Mouse (Mus musculus) cerebellum, adult 2 months (tissue): ENCODE measurements at regions not wholly inside any gene's neighbourhood (a gene's known extent, or its start where the extent isn't known, plus 50 kb on each side); places are given as distances from the start of the nearest gene placed in this dataset.
A peak's percentile ranks its signal among the peaks of the same experiment; 100 is the strongest.
"Not testable (repeated sequence)": the region's sequence is repeated elsewhere in the genome, so short reads cannot be mapped to it uniquely, and the experiment has no call there.

ENCODE experiments used
- DNase-seq, 2 experiments: peaks; one replicate each; pipeline ENCODE4 v3.0.0; 2021
- H3K27ac ChIP-seq: fragments of 200-500 bp; 2 replicates; pipeline ENCODE4 v1.5.1; 2012; ENCODE audit warnings: low read length, control low read depth, inconsistent platforms; ENCODE audit not compliant: insufficient read depth
- H3K27me3 ChIP-seq: fragments of 200-500 bp; 2 replicates; pipeline ENCODE4 v1.6.1; 2012; ENCODE audit warnings: inconsistent platforms, mild to moderate bottlenecking, low read length, moderate library complexity; ENCODE audit not compliant: control insufficient read depth, insufficient read depth
- H3K4me1 ChIP-seq: fragments of 200-500 bp; 2 replicates; pipeline ENCODE4 v1.6.1; 2011; ENCODE audit warnings: low read length; ENCODE audit not compliant: control insufficient read depth, insufficient read depth
- H3K4me3 ChIP-seq: fragments of 200-500 bp; replicated peaks from 2 replicates; pipeline ENCODE3; 2011; ENCODE audit warnings: mild to moderate bottlenecking, low read depth, low read length, control low read depth; ENCODE audit not compliant: insufficient read depth
- CTCF ChIP-seq: fragments of 200-500 bp; IDR thresholded peaks from 2 replicates; pipeline ENCODE4 v1.5.1; 2011; ENCODE audit warnings: low read depth, mild to moderate bottlenecking, control low read depth, low read length, moderate library complexity, borderline replicate concordance; ENCODE audit not compliant: insufficient read depth
- POLR2A ChIP-seq: fragments of 200-500 bp; IDR thresholded peaks from 2 replicates; pipeline ENCODE4 v1.6.1; 2011; ENCODE audit warnings: low read length, control low read depth, borderline replicate concordance; ENCODE audit not compliant: insufficient read depth
- WGBS: fragments of 180-500 bp; shearing (Covaris S2); methylation state at CpG from one replicate; pipeline ENCODE4 v1.1.7; 2018; 5-methylcytosine and 5-hydroxymethylcytosine counted together

DNA sequence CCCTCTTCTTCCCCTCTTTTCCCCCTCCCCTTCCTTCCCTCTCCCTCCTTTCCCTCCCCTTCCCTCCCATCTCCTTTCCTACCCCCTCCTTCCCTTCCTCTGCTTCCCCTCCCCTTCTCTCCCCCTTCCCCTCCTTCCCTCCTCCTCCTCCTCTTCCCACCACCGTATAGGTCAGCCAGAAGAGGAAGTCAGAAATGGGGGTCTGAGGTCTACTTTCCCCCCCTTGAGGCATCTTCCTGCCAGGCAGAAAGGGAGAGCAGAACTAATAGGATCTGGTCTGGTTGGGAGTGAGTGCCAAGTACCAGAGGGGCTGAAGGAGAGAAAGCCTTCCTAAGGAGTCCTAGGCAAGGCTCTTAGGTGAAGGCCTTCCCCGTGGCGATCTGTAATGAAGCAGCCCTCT is 114.8 kb upstream of the Kcng1 start:
- Histone ChIP-seq H3K4me1 (no peaks in the 10 kb centered on the region), H3K4me3 (no peak overlapping the region), H3K27ac (no peak overlapping the region), H3K27me3 (no peaks in the 10 kb centered on the region)
- TF ChIP-seq POLR2A (no peak), CTCF (no peak)
- 58% methylated on average over 3 of the region's 3 CpGs for WGBS
- no peak for DNase-seq

GRCm38 (mm10) chr2:168393341-168393740 is 111.8 kb upstream of the Kcng1 start:
- H3K4me1 ChIP-seq: no peaks in the 10 kb centered on the region
- DNase-seq: no peak
- H3K4me3 ChIP-seq: no peak overlapping the region
- no peak overlapping the region for H3K27ac ChIP-seq
- no peaks in the 10 kb centered on the region for H3K27me3 ChIP-seq
- 84% methylated on average over 18 of the region's 18 CpGs for WGBS
- no peak for TF ChIP-seq POLR2A
- no peak for TF ChIP-seq CTCF

DNA sequence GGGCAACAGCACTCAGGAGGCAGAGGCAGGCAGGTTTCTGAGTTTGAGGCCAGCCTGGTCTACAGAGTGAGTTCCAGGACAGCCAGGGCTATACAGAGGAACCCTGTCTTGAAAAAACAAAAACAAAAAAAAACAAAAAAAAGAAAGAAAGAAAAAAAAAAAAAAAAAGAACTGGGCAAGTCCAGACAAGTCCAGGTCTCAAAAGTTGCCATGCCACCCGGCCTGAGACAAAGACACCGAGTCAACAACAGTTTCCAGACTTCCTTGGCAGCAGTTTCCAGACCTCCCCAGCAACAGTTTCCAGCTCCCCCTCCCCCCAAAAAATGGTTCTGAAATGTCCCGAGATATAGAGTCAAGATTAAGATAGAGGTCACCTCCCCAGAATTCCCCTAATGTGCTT is 110.6 kb upstream of the Kcng1 start:
- WGBS: 85% methylated on average over 3 of the region's 3 CpGs
- H3K27ac ChIP-seq, H3K4me1 ChIP-seq, H3K4me3 ChIP-seq, H3K27me3 ChIP-seq, DNase-seq: not testable (repeated sequence)

DNA sequence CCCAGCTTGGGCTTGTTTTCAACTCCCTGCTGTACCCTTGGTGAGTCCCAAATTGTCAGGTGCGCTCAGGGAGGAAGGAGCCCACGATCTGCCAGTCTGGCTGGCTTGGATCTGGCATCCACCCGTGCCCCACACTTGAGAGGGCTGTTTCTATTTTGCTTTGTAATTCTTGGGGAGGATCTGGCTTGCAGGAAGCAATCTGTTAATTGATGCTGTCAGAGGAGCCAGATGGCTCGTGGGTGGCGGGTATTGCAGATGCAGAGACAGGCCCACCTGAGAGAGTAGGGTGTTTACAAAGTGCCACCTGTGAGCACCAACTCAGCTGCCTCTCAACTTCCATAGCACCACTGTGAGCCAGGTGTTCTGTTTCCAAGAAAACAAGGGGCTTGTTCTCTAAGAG is 99.1 kb upstream of the Kcng1 start:
- Histone ChIP-seq H3K4me1 (peaks cover 8% of the 10 kb centered on the region; the same call in 1 of the 2 replicates), H3K27me3 (no peaks in the 10 kb centered on the region; the same call in 1 of the 2 replicates), H3K4me3 (no peak overlapping the region), H3K27ac (no peak overlapping the region)
- peak in 1 of 2 experiments; percentile 15 for DNase-seq
- 17% methylated on average over 5 of the region's 5 CpGs for WGBS
- TF ChIP-seq CTCF: no peak
- TF ChIP-seq POLR2A: no peak

DNA sequence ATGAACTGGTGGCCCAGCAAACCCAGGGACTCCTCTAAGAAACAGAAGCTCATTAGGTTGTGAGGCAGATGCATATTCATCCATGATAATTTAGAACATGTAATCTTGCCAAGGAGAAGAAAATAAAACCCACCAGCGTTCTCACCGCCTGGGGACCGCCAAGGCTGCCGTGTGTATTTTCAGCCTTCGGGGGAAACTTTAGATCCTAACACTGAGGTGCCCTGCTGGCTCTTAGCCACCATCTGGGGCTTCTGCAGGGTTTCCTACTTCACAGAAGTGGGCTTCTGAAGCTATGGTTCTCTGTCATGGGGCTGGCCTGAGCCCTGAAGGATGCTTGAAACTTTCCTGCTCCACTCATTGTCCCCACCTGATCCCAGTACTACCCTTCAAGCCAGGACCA is 90.8 kb upstream of the Kcng1 start:
- Histone ChIP-seq H3K4me3 (no peak overlapping the region), H3K4me1 (no peaks in the 10 kb centered on the region), H3K27ac (no peak overlapping the region), H3K27me3 (no peaks in the 10 kb centered on the region)
- DNase-seq: no peak
- 80% methylated on average over 5 of the region's 5 CpGs for WGBS
- no peak for TF ChIP-seq POLR2A
- no peak for TF ChIP-seq CTCF

- H3K4me3 ChIP-seq: no peak overlapping the region
- no peaks in the 10 kb centered on the region for H3K27me3 ChIP-seq
- no peak overlapping the region for H3K27ac ChIP-seq
- WGBS: 52% methylated on average over 3 of the region's 3 CpGs
- DNase-seq: no peak
- TF ChIP-seq POLR2A (no peak), CTCF (no peak)
- no peaks in the 10 kb centered on the region for H3K4me1 ChIP-seq
Observed at GRCm38 (mm10) chr2:168371245-168371644, 89.7 kb upstream of the Kcng1 start.

DNA sequence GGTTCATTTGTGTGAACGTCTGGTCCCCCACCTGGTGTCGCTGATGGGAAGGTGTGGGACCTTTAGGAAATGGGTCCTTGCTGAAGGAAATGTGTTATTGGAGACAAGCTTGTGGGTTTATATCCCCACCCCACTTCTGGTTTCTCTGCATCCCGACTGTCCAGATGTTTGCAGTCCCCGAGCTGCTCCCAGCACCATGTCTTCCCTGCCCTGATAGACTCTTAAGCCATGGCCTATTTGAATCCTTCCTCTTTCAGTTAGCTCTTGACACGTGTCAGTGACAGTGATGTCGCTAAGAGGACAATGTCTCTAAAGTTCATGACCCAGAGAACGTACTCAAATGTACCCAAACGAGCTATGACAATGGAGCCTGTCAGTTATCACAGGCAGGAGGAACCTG is 77.7 kb upstream of the Kcng1 start:
- no peak for DNase-seq
- H3K4me1 ChIP-seq: no peaks in the 10 kb centered on the region
- H3K27ac ChIP-seq: no peak overlapping the region
- TF ChIP-seq CTCF (no peak), POLR2A (no peak)
- H3K4me3 ChIP-seq: no peak overlapping the region
- 76% methylated on average over 8 of the region's 8 CpGs for WGBS
- no peaks in the 10 kb centered on the region for H3K27me3 ChIP-seq

DNA sequence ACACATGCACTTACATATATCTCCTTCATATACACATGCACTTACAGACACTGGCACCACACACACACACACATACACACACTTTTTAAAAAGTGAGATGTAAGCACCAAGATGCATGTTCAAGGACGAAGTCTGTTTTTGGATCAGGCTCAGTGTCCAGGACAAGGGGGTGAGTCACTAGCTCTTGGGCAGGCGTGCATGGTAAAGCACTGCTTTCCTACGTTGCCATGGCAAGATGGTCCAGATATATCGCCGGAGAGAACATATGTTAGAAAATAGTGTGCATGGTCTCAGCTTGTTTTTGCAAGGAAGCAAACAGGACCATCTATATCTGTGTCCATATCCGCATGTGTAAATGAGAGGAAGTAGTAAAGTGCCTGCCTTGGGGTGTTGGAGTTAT is 77.0 kb upstream of the Kcng1 start:
- WGBS: 82% methylated on average over 6 of the region's 6 CpGs
- no peaks in the 10 kb centered on the region for H3K4me1 ChIP-seq
- DNase-seq: no peak
- no peaks in the 10 kb centered on the region for H3K27me3 ChIP-seq
- no peak overlapping the region for H3K27ac ChIP-seq
- no peak overlapping the region for H3K4me3 ChIP-seq
- no peak for TF ChIP-seq CTCF
- TF ChIP-seq POLR2A: no peak
